Mouse (Mus musculus) cerebellum, postnatal 25 days (tissue): ENCODE measurements around the gene Eif2ak4.

ENCODE experiments used
- DNase-seq, 2 experiments: peaks; one replicate each; pipeline ENCODE4 v3.0.0; 2021; ENCODE audit warnings: mixed read lengths in 2 of 2

The Eif2ak4 gene

GRCm38 (mm10) chr2:118511779-118512417 is 123.5 kb downstream of the Eif2ak4 start:
- no peak for DNase-seq

GRCm38 (mm10) chr2:118512418-118513377 is 124.3 kb downstream of the Eif2ak4 start:
- no peak for DNase-seq

GRCm38 (mm10) chr2:118520042-118520933 is 131.9 kb downstream of the Eif2ak4 start:
- no peak for DNase-seq

- no peak for DNase-seq
Observed at GRCm38 (mm10) chr2:118522265-118522664, 133.8 kb downstream of the Eif2ak4 start.

- no peak for DNase-seq
Observed at GRCm38 (mm10) chr2:118523163-118523730, 134.8 kb downstream of the Eif2ak4 start.

GRCm38 (mm10) chr2:118524811-118525210 is 136.4 kb downstream of the Eif2ak4 start:
- DNase-seq, result no peak
